Mouse (Mus musculus): ENCODE measurements around the gene Slc48a1. TPM values are rescaled to one million over a fixed set of nuclear protein-coding genes. Genes with fewer than 3 reads are reported as not detected.

The Slc48a1 gene
- polyA plus RNA-seq, 1 experiment from 2014 or later, result 33.6 TPM

GRCm38 (mm10) chr15:97748964-97749363 is 29.4 kb upstream of the Slc48a1 start:
- H3K27me3 ChIP-seq (ENCODE audit: control insufficient read depth, insufficient read depth, low read length), result no peaks in the 10 kb centered on the region
- H3K4me2 ChIP-seq, result no peak overlapping the region
- 83% methylated on average over 4 of the region's 4 CpGs for WGBS
- no peaks in the 10 kb centered on the region for H3K9me3 ChIP-seq (ENCODE audit: control insufficient read depth, low read length)
- peaks cover 5% of the 10 kb centered on the region for H3K4me1 ChIP-seq (ENCODE audit: control insufficient read depth, insufficient read depth, low read length)
- H3K36me3 ChIP-seq (ENCODE audit: control insufficient read depth, insufficient read depth, low read length), result no peaks in the 10 kb centered on the region
- H3K4me3 ChIP-seq (ENCODE audit: low read depth, low read length), result no peak overlapping the region
- no peak overlapping the region for H3K9ac ChIP-seq (ENCODE audit: low read length)
- no peak for ATAC-seq (ENCODE audit: low FRiP score)
- H3K27ac ChIP-seq (ENCODE audit: low read depth, low read length), result no peak overlapping the region
- no peak for DNase-seq (ENCODE audit: low spot score, missing footprints)

- Histone ChIP-seq H3K4me1 (ENCODE audit: control insufficient read depth, insufficient read depth, low read length) (peaks cover 5% of the 10 kb centered on the region), H3K27ac (ENCODE audit: low read depth, low read length) (no peak overlapping the region)
- no peak for ATAC-seq (ENCODE audit: low FRiP score)
These were observed 28.9 kb upstream of the Slc48a1 start for GRCm38 (mm10) chr15:97749397-97749796.

GRCm38 (mm10) chr15:97749841-97750240 is 28.5 kb upstream of the Slc48a1 start:
- Histone ChIP-seq H3K27ac (ENCODE audit: low read depth, low read length) (no peak overlapping the region), H3K4me1 (ENCODE audit: control insufficient read depth, insufficient read depth, low read length) (peaks cover 5% of the 10 kb centered on the region), H3K4me2 (no peak overlapping the region), H3K36me3 (ENCODE audit: control insufficient read depth, insufficient read depth, low read length) (no peaks in the 10 kb centered on the region), H3K27me3 (ENCODE audit: control insufficient read depth, insufficient read depth, low read length) (no peaks in the 10 kb centered on the region), H3K4me3 (ENCODE audit: low read depth, low read length) (no peak overlapping the region), H3K9ac (ENCODE audit: low read length) (no peak overlapping the region), H3K9me3 (ENCODE audit: control insufficient read depth, low read length) (no peaks in the 10 kb centered on the region)
- no peak for DNase-seq (ENCODE audit: low spot score, missing footprints)
- WGBS, result 90% methylated on average over 13 of the region's 13 CpGs
- ATAC-seq (ENCODE audit: low FRiP score), result no peak

More at GRCm38 (mm10) chr15:97749397-97749796, 28.9 kb upstream of the Slc48a1 start:
- no peak for DNase-seq (ENCODE audit: low spot score, missing footprints)
- no peak overlapping the region for H3K4me3 ChIP-seq (ENCODE audit: low read depth, low read length)
- no peaks in the 10 kb centered on the region for H3K27me3 ChIP-seq (ENCODE audit: control insufficient read depth, insufficient read depth, low read length)
- H3K9ac ChIP-seq (ENCODE audit: low read length), result no peak overlapping the region
- H3K4me2 ChIP-seq, result no peak overlapping the region
- H3K36me3 ChIP-seq (ENCODE audit: control insufficient read depth, insufficient read depth, low read length), result no peaks in the 10 kb centered on the region
- no peaks in the 10 kb centered on the region for H3K9me3 ChIP-seq (ENCODE audit: control insufficient read depth, low read length)
- WGBS, result 89% methylated on average over 9 of the region's 9 CpGs

GRCm38 (mm10) chr15:97750697-97751096 is 27.6 kb upstream of the Slc48a1 start:
- Histone ChIP-seq H3K4me3 (ENCODE audit: low read depth, low read length) (no peak overlapping the region), H3K4me2 (no peak overlapping the region), H3K27ac (ENCODE audit: low read depth, low read length) (no peak overlapping the region), H3K36me3 (ENCODE audit: control insufficient read depth, insufficient read depth, low read length) (no peaks in the 10 kb centered on the region), H3K27me3 (ENCODE audit: control insufficient read depth, insufficient read depth, low read length) (no peaks in the 10 kb centered on the region), H3K4me1 (ENCODE audit: control insufficient read depth, insufficient read depth, low read length) (peaks cover 5% of the 10 kb centered on the region), H3K9ac (ENCODE audit: low read length) (no peak overlapping the region), H3K9me3 (ENCODE audit: control insufficient read depth, low read length) (no peaks in the 10 kb centered on the region)
- DNase-seq (ENCODE audit: low spot score, missing footprints) (no peak), ATAC-seq (ENCODE audit: low FRiP score) (peak; percentile 54; the same call in 1 of the 2 replicates)
- 62% methylated on average over 12 of the region's 12 CpGs for WGBS

- Histone ChIP-seq H3K27me3 (ENCODE audit: control insufficient read depth, insufficient read depth, low read length) (no peaks in the 10 kb centered on the region), H3K9me3 (ENCODE audit: control insufficient read depth, low read length) (no peaks in the 10 kb centered on the region), H3K4me2 (no peak overlapping the region), H3K4me1 (ENCODE audit: control insufficient read depth, insufficient read depth, low read length) (peaks cover 5% of the 10 kb centered on the region), H3K9ac (ENCODE audit: low read length) (no peak overlapping the region), H3K4me3 (ENCODE audit: low read depth, low read length) (no peak overlapping the region), H3K27ac (ENCODE audit: low read depth, low read length) (no peak overlapping the region), H3K36me3 (ENCODE audit: control insufficient read depth, insufficient read depth, low read length) (no peaks in the 10 kb centered on the region)
- 91% methylated on average over 2 of the region's 2 CpGs for WGBS
- DNase-seq (ENCODE audit: low spot score, missing footprints), result no peak
- no peak for ATAC-seq (ENCODE audit: low FRiP score)
These were observed 26.6 kb upstream of the Slc48a1 start for GRCm38 (mm10) chr15:97751676-97752075.

- H3K36me3 ChIP-seq (ENCODE audit: control insufficient read depth, insufficient read depth, low read length), result no peaks in the 10 kb centered on the region
- ATAC-seq (ENCODE audit: low FRiP score) (no peak), DNase-seq (ENCODE audit: low spot score, missing footprints) (no peak)
- no peaks in the 10 kb centered on the region for H3K9me3 ChIP-seq (ENCODE audit: control insufficient read depth, low read length)
- H3K27me3 ChIP-seq (ENCODE audit: control insufficient read depth, insufficient read depth, low read length), result no peaks in the 10 kb centered on the region
- H3K4me2 ChIP-seq, result no peak overlapping the region
- no peak overlapping the region for H3K9ac ChIP-seq (ENCODE audit: low read length)
- WGBS, result 91% methylated on average over 5 of the region's 5 CpGs
- H3K4me1 ChIP-seq (ENCODE audit: control insufficient read depth, insufficient read depth, low read length), result peaks cover 5% of the 10 kb centered on the region
- H3K27ac ChIP-seq (ENCODE audit: low read depth, low read length), result no peak overlapping the region
- H3K4me3 ChIP-seq (ENCODE audit: low read depth, low read length), result no peak overlapping the region
These were observed 25.8 kb upstream of the Slc48a1 start for GRCm38 (mm10) chr15:97752491-97752890.

GRCm38 (mm10) chr15:97754476-97754875 is 23.8 kb upstream of the Slc48a1 start:
- Histone ChIP-seq H3K36me3 (ENCODE audit: control insufficient read depth, insufficient read depth, low read length) (no peaks in the 10 kb centered on the region), H3K4me3 (ENCODE audit: low read depth, low read length) (no peak overlapping the region), H3K27ac (ENCODE audit: low read depth, low read length) (no peak overlapping the region), H3K27me3 (ENCODE audit: control insufficient read depth, insufficient read depth, low read length) (no peaks in the 10 kb centered on the region), H3K4me2 (no peak overlapping the region), H3K9ac (ENCODE audit: low read length) (no peak overlapping the region), H3K4me1 (ENCODE audit: control insufficient read depth, insufficient read depth, low read length) (no peaks in the 10 kb centered on the region; the same call in 1 of the 2 replicates), H3K9me3 (ENCODE audit: control insufficient read depth, low read length) (no peaks in the 10 kb centered on the region)
- WGBS, result 87% methylated on average over 6 of the region's 6 CpGs
- DNase-seq (ENCODE audit: low spot score, missing footprints) (no peak), ATAC-seq (ENCODE audit: low FRiP score) (no peak)

GRCm38 (mm10) chr15:97755361-97755760 is 23.0 kb upstream of the Slc48a1 start:
- whole genome bisulfite sequencing, result 49% methylated on average over 8 of the region's 8 CpGs
- no peak overlapping the region for H3K9ac ChIP-seq (ENCODE audit: low read length)
- H3K4me2 ChIP-seq, result no peak overlapping the region
- DNase-seq (ENCODE audit: low spot score, missing footprints) (no peak), ATAC-seq (ENCODE audit: low FRiP score) (no peak)
- no peaks in the 10 kb centered on the region for H3K36me3 ChIP-seq (ENCODE audit: control insufficient read depth, insufficient read depth, low read length)
- no peaks in the 10 kb centered on the region; the same call in 1 of the 2 replicates for H3K4me1 ChIP-seq (ENCODE audit: control insufficient read depth, insufficient read depth, low read length)
- H3K9me3 ChIP-seq (ENCODE audit: control insufficient read depth, low read length), result no peaks in the 10 kb centered on the region
- no peaks in the 10 kb centered on the region for H3K27me3 ChIP-seq (ENCODE audit: control insufficient read depth, insufficient read depth, low read length)
- no peak overlapping the region for H3K27ac ChIP-seq (ENCODE audit: low read depth, low read length)
- H3K4me3 ChIP-seq (ENCODE audit: low read depth, low read length), result no peak overlapping the region

- WGBS, result 91% methylated on average over 9 of the region's 9 CpGs
- no peak for ATAC-seq (ENCODE audit: low FRiP score)
- no peak overlapping the region for H3K4me3 ChIP-seq (ENCODE audit: low read depth, low read length)
These were observed 18.3 kb upstream of the Slc48a1 start for GRCm38 (mm10) chr15:97760006-97760405.

More at GRCm38 (mm10) chr15:97760006-97760405, 18.3 kb upstream of the Slc48a1 start:
- Histone ChIP-seq H3K9me3 (ENCODE audit: control insufficient read depth, low read length) (no peaks in the 10 kb centered on the region), H3K9ac (ENCODE audit: low read length) (no peak overlapping the region), H3K4me2 (no peak overlapping the region), H3K27ac (ENCODE audit: low read depth, low read length) (no peak overlapping the region), H3K27me3 (ENCODE audit: control insufficient read depth, insufficient read depth, low read length) (no peaks in the 10 kb centered on the region; the same call in 1 of the 2 replicates), H3K36me3 (ENCODE audit: control insufficient read depth, insufficient read depth, low read length) (no peaks in the 10 kb centered on the region), H3K4me1 (ENCODE audit: control insufficient read depth, insufficient read depth, low read length) (no peaks in the 10 kb centered on the region)
- no peak for DNase-seq (ENCODE audit: low spot score, missing footprints)
